Mouse (Mus musculus): Measurements from ENCODE around the gene Dnah2. TPM values are rescaled to one million over a fixed set of nuclear protein-coding genes. Genes with fewer than 3 reads are reported as not detected.

Dnah2 gene
- total RNA-seq, 1 experiment = 0.98 TPM

DNA sequence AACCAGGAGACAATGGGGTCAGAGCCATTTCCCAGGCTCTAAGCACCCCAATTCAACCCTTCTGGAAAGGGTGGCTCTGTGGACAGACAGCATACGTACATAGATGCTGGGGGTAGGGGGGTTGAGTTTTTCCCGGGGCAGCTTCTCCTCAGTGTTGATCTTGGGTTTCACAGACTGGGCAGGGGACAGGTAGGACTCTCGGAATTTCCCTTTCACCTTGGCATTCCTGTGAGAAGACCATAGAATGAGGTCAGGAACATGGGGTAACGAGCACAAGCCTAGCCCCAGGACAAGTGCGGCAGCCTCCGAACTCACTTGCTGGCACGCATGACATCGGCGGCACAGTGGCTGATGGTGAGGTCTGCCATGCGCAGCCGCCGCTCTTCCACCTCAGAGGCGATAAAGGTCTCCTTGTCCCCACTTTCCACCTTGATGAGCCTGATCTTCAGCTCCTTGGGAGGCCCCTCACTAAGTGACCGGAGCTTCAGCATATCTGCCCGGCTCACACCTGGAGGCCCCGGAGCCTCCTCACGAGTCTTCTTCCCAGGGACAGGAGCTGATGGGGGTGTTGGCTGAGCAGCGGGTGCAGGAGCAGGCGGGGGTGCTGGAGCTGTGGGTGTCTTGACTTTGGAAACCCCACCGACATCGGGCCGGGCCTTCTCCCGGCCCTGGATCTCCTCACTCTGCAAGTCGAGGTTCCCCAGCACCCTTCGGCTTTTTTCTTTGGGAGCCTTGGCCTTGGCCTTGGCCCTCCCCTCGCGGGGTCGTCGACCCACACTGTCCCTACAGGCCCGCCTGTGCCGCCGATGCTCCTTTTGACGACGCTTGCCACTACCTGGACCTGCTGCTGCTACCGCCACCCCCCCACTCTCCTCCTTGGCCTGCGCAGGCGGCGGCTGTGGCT is 145.0 kb downstream of the Dnah2 start:
- Histone ChIP-seq H3K36me3 (ENCODE audit: control insufficient read depth, insufficient read depth, low read length, poor library complexity, severe bottlenecking) (peaks cover 54% of the 10 kb centered on the region), H3K27ac (ENCODE audit: insufficient read depth, low read depth, low read length, poor library complexity, severe bottlenecking) (no peak overlapping the region), H3K4me3 (ENCODE audit: insufficient read depth in 1 of 2, low read depth in 1 of 2, low read length in 2 of 2, poor library complexity in 1 of 2, severe bottlenecking in 1 of 2) (peak overlapping the region; percentile 36 to 38; a peak in 3 of 4 replicates), H3K4me1 (ENCODE audit: control insufficient read depth in 2 of 2, insufficient read depth in 2 of 2, low read length in 2 of 2, poor library complexity in 1 of 2) (peaks cover 0 to 27% of the 10 kb centered on the region in 2 experiments; a peak in 2 of 4 replicates), H3K9me3 (ENCODE audit: control insufficient read depth, insufficient read depth, low read depth, low read length) (no peaks in the 10 kb centered on the region), H3K9ac (ENCODE audit: insufficient read depth, low read depth, low read length, poor library complexity, severe bottlenecking) (peak overlapping the region; percentile 34)
- in situ Hi-C loops (cut with MboI; ENCODE audit: low sequenced_read_pairs in 2 of 2, unreplicated experiment in 2 of 2) = no loop called here
- DNase-seq (ENCODE audit: low read depth, low spot score) = no peak
- TF ChIP-seq ZC3H11A (IDR thresholded peaks at IDR 0.05; ENCODE audit: borderline replicate concordance, low read depth, low read length) = no peak
- no peak for TF ChIP-seq ZNF384 (IDR thresholded peaks at IDR 0.05; ENCODE audit: low read depth, low read length)
- TF ChIP-seq CHD2 (IDR thresholded peaks at IDR 0.05; ENCODE audit: low read depth, low read length) = no peak
- no peak for TF ChIP-seq HCFC1 (IDR thresholded peaks at IDR 0.05; ENCODE audit: borderline replicate concordance, insufficient read depth, low read length)
- TF ChIP-seq MAFK (IDR thresholded peaks at IDR 0.05; ENCODE audit: insufficient read depth, low read depth, low read length) = no peak

DNA sequence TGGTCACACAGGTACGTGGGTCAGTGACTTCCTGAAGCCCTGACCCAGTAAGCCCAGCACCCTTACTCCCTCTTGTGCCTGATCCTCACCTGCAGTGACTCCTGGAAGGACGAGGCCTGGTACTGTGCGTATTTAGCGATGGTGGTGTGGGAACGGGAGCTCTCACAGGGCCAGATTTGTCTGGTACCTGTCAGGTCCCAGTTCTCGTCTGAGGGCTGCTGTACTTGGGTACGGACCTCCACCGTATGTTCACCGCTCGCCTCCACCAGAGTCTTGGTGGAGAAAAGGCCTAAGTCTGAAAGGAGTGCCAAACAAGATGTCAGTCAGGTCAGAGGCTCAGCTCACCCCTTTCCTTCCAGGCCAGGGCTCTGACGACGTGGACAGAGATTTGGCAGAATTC is 146.9 kb downstream of the Dnah2 start:
- DNase-seq (ENCODE audit: low read depth, low spot score) = no peak
- no peaks in the 10 kb centered on the region for H3K9me3 ChIP-seq (ENCODE audit: control insufficient read depth, insufficient read depth, low read depth, low read length)
- H3K4me1 ChIP-seq (ENCODE audit: control insufficient read depth in 2 of 2, insufficient read depth in 2 of 2, low read length in 2 of 2, poor library complexity in 1 of 2) = peaks cover 0 to 22% of the 10 kb centered on the region in 2 experiments; a peak in 2 of 4 replicates
- peaks cover 44% of the 10 kb centered on the region for H3K36me3 ChIP-seq (ENCODE audit: control insufficient read depth, insufficient read depth, low read length, poor library complexity, severe bottlenecking)
- TF ChIP-seq MAFK (IDR thresholded peaks at IDR 0.05; ENCODE audit: insufficient read depth, low read depth, low read length) (no peak), HCFC1 (IDR thresholded peaks at IDR 0.05; ENCODE audit: borderline replicate concordance, insufficient read depth, low read length) (no peak), CHD2 (IDR thresholded peaks at IDR 0.05; ENCODE audit: low read depth, low read length) (no peak), ZC3H11A (IDR thresholded peaks at IDR 0.05; ENCODE audit: borderline replicate concordance, low read depth, low read length) (no peak), ZNF384 (IDR thresholded peaks at IDR 0.05; ENCODE audit: low read depth, low read length) (no peak)
- no peak overlapping the region for H3K4me3 ChIP-seq (ENCODE audit: insufficient read depth in 1 of 2, low read depth in 1 of 2, low read length in 2 of 2, poor library complexity in 1 of 2, severe bottlenecking in 1 of 2)
- no peak overlapping the region for H3K27ac ChIP-seq (ENCODE audit: insufficient read depth, low read depth, low read length, poor library complexity, severe bottlenecking)
- in situ Hi-C loops (cut with MboI; ENCODE audit: low sequenced_read_pairs in 2 of 2, unreplicated experiment in 2 of 2) = no loop called here
- H3K9ac ChIP-seq (ENCODE audit: insufficient read depth, low read depth, low read length, poor library complexity, severe bottlenecking) = 0 out of 2 replicates have a peak overlapping the region, but pooled peaks have one; percentile 59

DNA sequence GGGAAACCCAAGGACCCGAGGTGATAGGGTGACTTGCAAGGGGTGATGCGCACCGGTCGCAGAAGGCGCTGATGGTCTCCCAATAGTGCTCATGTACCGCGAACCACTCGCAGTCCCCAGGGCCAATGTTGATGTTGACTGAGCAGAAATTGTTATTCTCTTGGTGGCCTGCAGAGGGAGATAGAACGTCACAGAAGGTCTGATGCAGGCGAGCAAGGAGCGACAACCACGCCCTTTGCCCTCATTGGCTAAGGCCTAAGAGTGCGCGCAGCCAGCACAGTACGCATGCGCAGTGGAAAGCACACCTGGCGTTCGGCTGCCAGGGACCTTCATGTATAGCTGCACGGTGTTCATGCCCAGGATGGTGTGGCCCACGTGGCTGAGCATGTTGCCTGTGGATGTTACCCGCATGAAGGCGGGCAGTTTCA is 147.7 kb downstream of the Dnah2 start:
- peak; percentile 98 for DNase-seq (ENCODE audit: low read depth, low spot score)
- H3K27ac ChIP-seq (ENCODE audit: insufficient read depth, low read depth, low read length, poor library complexity, severe bottlenecking) = no peak overlapping the region
- no peaks in the 10 kb centered on the region for H3K9me3 ChIP-seq (ENCODE audit: control insufficient read depth, insufficient read depth, low read depth, low read length)
- peak overlapping the region; percentile 59; the same call in 1 of the 2 replicates for H3K9ac ChIP-seq (ENCODE audit: insufficient read depth, low read depth, low read length, poor library complexity, severe bottlenecking)
- H3K36me3 ChIP-seq (ENCODE audit: control insufficient read depth, insufficient read depth, low read length, poor library complexity, severe bottlenecking) = peaks cover 39% of the 10 kb centered on the region
- peak overlapping the region in 1 of 2 experiments; percentile 34; a peak in 2 of 4 replicates for H3K4me3 ChIP-seq (ENCODE audit: insufficient read depth in 1 of 2, low read depth in 1 of 2, low read length in 2 of 2, poor library complexity in 1 of 2, severe bottlenecking in 1 of 2)
- H3K4me1 ChIP-seq (ENCODE audit: control insufficient read depth in 2 of 2, insufficient read depth in 2 of 2, low read length in 2 of 2, poor library complexity in 1 of 2) = peaks cover 0 to 25% of the 10 kb centered on the region in 2 experiments; a peak in 2 of 4 replicates
- in situ Hi-C loops (cut with MboI; ENCODE audit: low sequenced_read_pairs in 2 of 2, unreplicated experiment in 2 of 2) = no loop called here
- TF ChIP-seq HCFC1 (IDR thresholded peaks at IDR 0.05; ENCODE audit: borderline replicate concordance, insufficient read depth, low read length) (peak; percentile 54; the same call in 1 of the 2 replicates), ZC3H11A (IDR thresholded peaks at IDR 0.05; ENCODE audit: borderline replicate concordance, low read depth, low read length) (peak; percentile 88; the same call in 1 of the 2 replicates), MAFK (IDR thresholded peaks at IDR 0.05; ENCODE audit: insufficient read depth, low read depth, low read length) (peak; percentile 47; the same call in 1 of the 2 replicates), ZNF384 (IDR thresholded peaks at IDR 0.05; ENCODE audit: low read depth, low read length) (0 out of 2 replicates have a peak, but pooled peaks have one; percentile 60), CHD2 (IDR thresholded peaks at IDR 0.05; ENCODE audit: low read depth, low read length) (no peak)

DNA sequence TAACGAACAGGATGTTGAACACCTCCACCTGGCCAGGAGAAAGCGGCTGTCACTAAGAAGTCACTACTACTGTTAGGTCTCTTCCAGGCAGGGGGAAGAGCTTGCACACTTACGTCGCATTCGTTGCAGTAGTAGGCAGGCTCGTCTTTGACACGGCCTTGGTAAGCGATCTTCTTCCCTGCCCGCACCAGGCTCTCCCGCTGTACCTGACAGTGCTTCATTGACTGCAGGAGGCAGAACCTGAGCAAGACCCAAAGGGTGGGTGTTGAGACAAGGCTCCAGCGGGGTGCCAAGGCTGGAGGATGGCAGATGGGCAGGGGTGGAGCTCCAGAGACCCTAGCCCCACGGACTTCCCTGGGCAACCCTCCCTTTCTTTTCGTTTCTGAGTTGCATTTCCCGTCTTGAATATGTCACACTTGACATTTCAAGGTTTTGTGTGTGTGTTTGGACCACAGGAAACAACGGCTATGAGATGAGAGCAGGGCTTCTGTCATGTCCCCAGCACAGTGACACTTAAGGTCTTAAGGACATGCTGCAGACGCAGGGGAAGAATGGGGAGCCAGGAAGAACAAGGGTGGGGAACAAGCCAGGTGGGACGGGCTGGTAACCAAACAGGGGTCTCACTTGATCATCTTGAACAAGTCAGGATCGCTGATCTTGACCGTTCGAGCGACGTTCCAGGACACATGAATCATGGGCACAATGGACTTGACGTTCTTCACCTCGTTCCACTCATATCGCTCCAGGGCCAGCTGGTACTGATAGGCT is 148.6 kb downstream of the Dnah2 start:
- no peak for DNase-seq (ENCODE audit: low read depth, low spot score)
- in situ Hi-C loops (cut with MboI; ENCODE audit: low sequenced_read_pairs in 2 of 2, unreplicated experiment in 2 of 2) = no loop called here
- Histone ChIP-seq H3K4me1 (ENCODE audit: control insufficient read depth in 2 of 2, insufficient read depth in 2 of 2, low read length in 2 of 2, poor library complexity in 1 of 2) (peaks cover 0 to 17% of the 10 kb centered on the region in 2 experiments; a peak in 2 of 4 replicates), H3K4me3 (ENCODE audit: insufficient read depth in 1 of 2, low read depth in 1 of 2, low read length in 2 of 2, poor library complexity in 1 of 2, severe bottlenecking in 1 of 2) (peak overlapping the region; percentile 53 to 67), H3K27ac (ENCODE audit: insufficient read depth, low read depth, low read length, poor library complexity, severe bottlenecking) (no peak overlapping the region), H3K9ac (ENCODE audit: insufficient read depth, low read depth, low read length, poor library complexity, severe bottlenecking) (peak overlapping the region; percentile 64), H3K36me3 (ENCODE audit: control insufficient read depth, insufficient read depth, low read length, poor library complexity, severe bottlenecking) (peaks cover 30% of the 10 kb centered on the region), H3K9me3 (ENCODE audit: control insufficient read depth, insufficient read depth, low read depth, low read length) (no peaks in the 10 kb centered on the region)
- no peak for TF ChIP-seq ZNF384 (IDR thresholded peaks at IDR 0.05; ENCODE audit: low read depth, low read length)
- no peak for TF ChIP-seq CHD2 (IDR thresholded peaks at IDR 0.05; ENCODE audit: low read depth, low read length)
- no peak for TF ChIP-seq ZC3H11A (IDR thresholded peaks at IDR 0.05; ENCODE audit: borderline replicate concordance, low read depth, low read length)
- TF ChIP-seq MAFK (IDR thresholded peaks at IDR 0.05; ENCODE audit: insufficient read depth, low read depth, low read length) = no peak
- no peak for TF ChIP-seq HCFC1 (IDR thresholded peaks at IDR 0.05; ENCODE audit: borderline replicate concordance, insufficient read depth, low read length)
